Mouse (Mus musculus) cortical plate, adult 2 months (tissue): ENCODE measurements around the gene Rasgrp3. TPM values are rescaled to one million over a fixed set of nuclear protein-coding genes. Genes with fewer than 3 reads are reported as not detected.
"Not testable (repeated sequence)": the region's sequence is repeated elsewhere in the genome, so short reads cannot be mapped to it uniquely, and the experiment has no call there.

Experiments
- H3K27ac ChIP-seq: fragments of 200-500 bp; 2 replicates; pipeline ENCODE4 v1.5.1; 2012; ENCODE audit warnings: low read length, control low read depth, inconsistent platforms; ENCODE audit not compliant: insufficient read depth
- H3K4me1 ChIP-seq: fragments of 200-500 bp; 2 replicates; pipeline ENCODE4 v1.6.1; 2011; ENCODE audit warnings: low read length; ENCODE audit not compliant: control insufficient read depth, insufficient read depth
- H3K4me3 ChIP-seq: fragments of 200-500 bp; 2 replicates; pipeline ENCODE4 v1.5.1; 2011; ENCODE audit warnings: mild to moderate bottlenecking, low read length, control low read depth; ENCODE audit not compliant: insufficient read depth
- CTCF ChIP-seq: fragments of 200-500 bp; IDR thresholded peaks from 2 replicates; pipeline ENCODE4 v1.5.1; 2011; ENCODE audit warnings: mild to moderate bottlenecking, control low read depth, low read length; ENCODE audit not compliant: insufficient read depth; ENCODE audit errors: extremely low read depth
- POLR2A ChIP-seq: fragments of 200-500 bp; IDR thresholded peaks from 2 replicates; pipeline ENCODE4 v1.6.1; 2011; ENCODE audit warnings: mild to moderate bottlenecking, low read length, control low read depth; ENCODE audit not compliant: insufficient read depth; ENCODE audit errors: extremely low read depth
- polyA plus RNA-seq: library from polyadenylated mRNA; depleted of rRNA; stranded (reverse); fragments of >200 nt; gene quantifications from 2 replicates; pipeline ENCODE4 v1.2.3, GENCODE M21; 2012

The Rasgrp3 gene
- polyA plus RNA-seq, 1 experiment, result 11.1 TPM

DNA sequence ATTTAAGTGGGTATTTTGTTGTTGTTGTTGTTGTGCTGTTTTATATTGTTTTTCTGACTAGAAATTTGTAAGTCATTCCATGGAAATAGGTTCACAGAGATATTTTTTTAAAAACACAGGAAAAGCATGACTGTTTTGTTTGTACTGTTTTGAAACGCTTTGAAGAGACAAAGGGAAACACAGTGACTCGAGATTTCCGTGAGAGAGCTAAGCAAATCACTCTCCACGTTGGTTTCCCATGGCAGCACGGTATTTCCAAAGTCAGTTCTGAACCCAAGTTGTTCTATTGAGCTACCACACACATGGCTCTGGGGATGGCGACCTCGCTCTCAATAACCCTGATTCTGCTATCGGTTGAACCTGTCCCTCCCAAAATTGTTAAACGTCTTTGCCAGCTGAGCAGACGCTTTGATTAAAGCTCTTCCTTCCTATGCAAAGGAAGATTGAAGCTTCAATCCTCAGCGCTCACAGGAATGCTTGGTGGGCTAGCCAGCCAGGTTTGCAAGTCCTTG lies 1.6 kb downstream of the Rasgrp3 start:
- Histone ChIP-seq H3K27ac (peak overlapping the region; percentile 48; the same call in 1 of the 2 replicates), H3K4me3 (peak overlapping the region; percentile 16; the same call in 1 of the 2 replicates), H3K4me1 (peaks cover 2% of the 10 kb centered on the region)
- TF ChIP-seq CTCF (no peak), POLR2A (no peak)

DNA sequence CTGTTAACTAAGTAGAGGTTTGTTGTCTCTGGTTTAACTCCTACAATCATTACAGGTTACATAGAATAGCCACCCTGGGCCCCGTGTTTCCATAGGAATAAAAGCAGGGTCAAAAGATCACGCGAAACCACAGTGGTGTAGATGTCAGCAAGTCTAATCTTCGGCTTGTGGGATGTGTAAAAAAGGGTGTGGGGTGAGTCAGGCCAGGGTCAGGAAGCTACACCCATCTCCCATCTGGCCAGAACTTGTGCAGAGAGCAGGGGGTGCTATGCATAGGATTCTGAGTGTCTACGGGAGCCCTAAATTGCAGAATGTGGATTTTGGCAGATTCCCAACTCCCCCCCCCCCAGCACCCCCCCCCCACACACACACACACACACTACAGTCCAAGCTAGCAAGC lies 2.5 kb downstream of the Rasgrp3 start:
- Histone ChIP-seq H3K4me1 (peaks cover 6% of the 10 kb centered on the region), H3K27ac (no peak overlapping the region), H3K4me3 (no peak overlapping the region)
- TF ChIP-seq POLR2A (no peak), CTCF (no peak)

DNA sequence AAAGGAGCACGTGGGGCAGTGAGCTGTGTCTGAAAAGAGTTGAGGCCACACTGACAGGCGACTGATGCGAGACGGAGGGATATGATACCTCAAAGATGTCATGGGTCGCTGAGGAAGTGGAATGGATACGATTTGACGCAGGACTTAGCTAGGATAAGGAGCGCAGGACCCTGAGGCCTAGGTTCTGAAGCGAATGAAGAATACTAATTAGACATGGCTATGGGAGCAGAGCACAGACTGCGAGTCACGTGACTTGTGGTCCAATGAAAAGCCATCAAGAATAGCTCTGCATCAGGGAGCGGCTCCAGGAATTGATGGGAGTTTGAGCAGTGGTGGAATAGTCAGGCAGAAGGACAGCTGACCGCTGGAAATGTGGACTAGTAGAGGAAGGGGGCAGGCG lies 3.4 kb downstream of the Rasgrp3 start:
- no peak overlapping the region for H3K27ac ChIP-seq
- peaks cover 8% of the 10 kb centered on the region for H3K4me1 ChIP-seq
- no peak overlapping the region for H3K4me3 ChIP-seq
- TF ChIP-seq POLR2A, result no peak
- TF ChIP-seq CTCF, result no peak

DNA sequence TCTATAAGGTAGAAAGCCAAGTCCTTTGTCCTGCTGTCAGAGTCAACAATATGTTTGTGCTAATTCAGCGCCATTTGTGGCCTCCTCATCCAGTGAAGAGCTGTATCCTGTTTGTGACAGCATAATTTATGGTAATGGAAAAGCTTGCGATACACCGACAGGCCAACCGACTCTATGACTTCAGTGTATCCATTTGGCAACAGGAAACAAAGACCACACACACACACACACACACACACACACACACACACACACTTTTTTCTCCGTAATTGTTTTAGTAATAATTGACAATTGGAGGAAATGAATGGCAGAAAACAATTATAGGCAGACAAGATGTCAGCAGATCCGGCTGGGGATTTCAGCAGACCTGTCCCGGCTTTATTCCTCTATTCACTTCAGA lies 4.9 kb downstream of the Rasgrp3 start:
- Histone ChIP-seq H3K4me3 (no peak overlapping the region), H3K4me1 (peaks cover 6% of the 10 kb centered on the region), H3K27ac (no peak overlapping the region)
- TF ChIP-seq CTCF (no peak), POLR2A (no peak)

DNA sequence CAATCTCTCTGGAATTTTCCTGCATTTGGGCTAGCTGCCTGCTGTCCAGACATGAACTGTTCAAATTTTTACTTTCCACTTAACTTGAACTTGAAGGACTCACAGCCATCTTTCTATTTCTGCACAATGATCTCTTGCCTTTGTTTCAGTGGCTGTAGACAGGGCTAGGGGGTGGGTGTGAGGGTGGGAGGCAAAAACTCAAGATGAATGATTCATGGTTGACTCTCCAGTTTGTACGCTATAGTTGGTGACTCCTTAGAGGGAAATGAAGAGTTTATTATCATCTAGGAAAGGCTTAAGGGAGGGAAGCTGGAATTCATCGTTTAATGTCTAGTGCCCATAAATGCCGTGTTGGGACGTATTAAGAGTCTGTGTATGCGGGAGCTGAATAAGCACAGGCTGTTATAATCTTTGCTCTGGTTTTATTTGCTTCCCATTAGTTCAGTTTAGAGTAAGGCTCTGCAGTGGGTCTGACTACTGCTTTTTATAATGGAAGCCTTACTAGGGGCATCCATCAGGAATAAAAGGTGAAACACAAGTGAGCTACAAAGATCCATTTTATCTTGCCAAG lies 5.6 kb downstream of the Rasgrp3 start:
- TF ChIP-seq POLR2A (no peak), CTCF (no peak)
- H3K27ac ChIP-seq, result no peak overlapping the region
- H3K4me1 ChIP-seq, result peaks cover 6% of the 10 kb centered on the region
- no peak overlapping the region for H3K4me3 ChIP-seq

DNA sequence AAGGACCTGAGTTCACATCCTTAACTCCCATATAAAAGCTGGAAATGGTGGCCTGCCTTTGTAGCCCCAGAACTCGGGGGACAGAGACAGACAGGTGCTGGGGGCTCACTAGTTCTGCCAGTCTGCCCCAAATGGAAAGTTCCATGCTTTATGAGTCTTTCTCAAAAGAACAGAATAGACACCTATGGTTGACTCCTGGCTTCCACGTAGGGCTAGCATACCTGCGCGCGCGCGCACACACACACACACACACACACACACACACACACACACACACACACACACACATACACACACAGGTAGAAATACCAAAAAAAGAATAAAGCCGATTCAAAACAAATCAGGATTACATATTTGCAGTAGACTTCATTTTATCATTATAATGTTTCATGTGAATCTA lies 6.7 kb downstream of the Rasgrp3 start:
- no peak for TF ChIP-seq POLR2A
- TF ChIP-seq CTCF, result no peak
- H3K4me1 ChIP-seq, result peaks cover 6% of the 10 kb centered on the region

DNA sequence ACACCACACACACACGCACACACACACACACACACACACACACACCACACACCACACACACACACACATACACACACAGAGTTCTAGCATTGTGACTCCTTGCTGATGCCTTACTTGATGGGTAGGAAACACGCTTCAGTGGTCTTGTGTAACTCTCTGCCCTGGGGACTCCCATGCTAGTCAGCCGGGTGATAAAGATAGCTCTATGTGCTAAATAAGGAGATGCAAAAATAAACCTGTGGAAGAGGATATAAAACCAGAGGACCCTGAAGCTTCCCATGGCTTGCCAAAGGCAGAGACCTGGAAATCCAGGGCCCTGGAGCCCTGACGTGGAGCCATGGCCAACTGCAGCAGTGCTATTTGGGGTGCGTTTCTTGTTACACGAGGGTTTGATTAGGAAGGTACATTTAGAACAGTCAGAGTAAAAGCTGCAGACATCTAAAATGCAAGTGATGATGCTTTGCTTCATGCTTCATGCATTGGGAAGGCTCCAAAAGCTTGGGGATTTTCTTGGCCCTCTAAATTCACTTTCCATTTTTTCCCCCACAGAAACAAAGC lies 7.4 kb downstream of the Rasgrp3 start:
- Histone ChIP-seq H3K4me1 (peaks cover 6% of the 10 kb centered on the region), H3K27ac (peak overlapping the region; percentile 89), H3K4me3 (no peak overlapping the region)
- TF ChIP-seq POLR2A, result no peak
- no peak for TF ChIP-seq CTCF

More for the DNA sequence above, 6.7 kb downstream of the Rasgrp3 start:
- no peak overlapping the region for H3K4me3 ChIP-seq
- no peak overlapping the region for H3K27ac ChIP-seq

DNA sequence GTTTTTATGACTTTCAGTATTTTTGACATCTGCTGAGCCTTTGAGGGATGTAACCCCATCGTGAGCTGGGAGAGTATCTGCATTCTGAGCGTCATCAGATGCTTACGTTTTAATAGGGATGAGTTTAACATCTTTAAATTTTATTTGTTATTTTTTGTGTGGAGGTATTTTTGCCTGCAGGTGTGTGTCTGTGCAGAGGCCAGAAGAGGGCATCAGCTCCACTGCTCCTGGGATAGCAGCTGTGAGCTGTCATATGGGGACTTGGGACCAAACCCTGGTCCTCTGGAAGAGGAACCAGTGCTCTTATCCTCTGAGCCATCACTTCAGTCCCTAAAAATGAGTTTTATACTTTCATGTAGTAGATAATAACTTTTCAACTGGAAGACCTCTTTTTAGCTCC lies 12.6 kb downstream of the Rasgrp3 start:
- TF ChIP-seq CTCF (no peak), POLR2A (no peak)
- no peak overlapping the region for H3K27ac ChIP-seq
- peaks cover under 1% of the 10 kb centered on the region; the same call in 1 of the 2 replicates for H3K4me1 ChIP-seq
- H3K4me3 ChIP-seq, result no peak overlapping the region

DNA sequence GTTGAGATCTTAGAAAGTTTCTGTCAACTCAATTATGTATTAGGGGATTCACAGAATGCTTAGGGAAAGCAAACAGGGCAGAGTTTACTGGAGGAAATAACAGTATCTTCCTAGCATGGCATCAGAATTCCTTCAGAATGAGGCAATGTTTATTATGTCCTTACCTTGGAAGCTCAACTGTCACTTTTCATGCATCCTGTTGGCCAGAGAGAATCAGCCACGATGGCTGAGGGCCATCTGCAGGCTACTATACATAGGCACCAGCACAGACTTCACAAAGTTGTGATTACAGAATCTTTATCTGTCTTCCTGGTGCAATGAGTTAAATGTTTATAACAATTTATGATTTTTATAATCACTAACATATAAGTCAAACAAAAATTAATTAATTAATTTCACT lies 13.3 kb downstream of the Rasgrp3 start:
- TF ChIP-seq CTCF, result no peak
- no peak for TF ChIP-seq POLR2A
- Histone ChIP-seq H3K4me1 (no peaks in the 10 kb centered on the region), H3K27ac (no peak overlapping the region), H3K4me3 (no peak overlapping the region)

DNA sequence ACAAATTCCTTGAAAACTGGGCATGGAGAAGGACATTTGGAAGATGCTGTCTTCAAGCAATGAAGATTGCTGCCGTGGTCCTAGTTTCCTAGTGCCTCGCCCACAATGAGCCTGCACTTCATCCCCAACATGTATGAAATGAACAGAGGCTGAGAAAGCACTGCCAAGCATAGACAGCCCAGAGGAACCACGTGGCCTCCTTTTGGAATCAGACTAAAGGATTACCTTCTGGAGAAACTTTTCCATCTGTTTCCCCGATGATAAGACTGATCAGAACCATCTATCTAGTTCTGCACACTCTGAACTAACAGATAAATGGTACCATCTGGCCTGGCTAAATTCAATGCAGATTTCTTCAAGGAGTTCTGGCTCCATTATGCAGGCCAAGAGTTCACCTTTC lies 16.6 kb downstream of the Rasgrp3 start:
- Histone ChIP-seq H3K4me3 (no peak overlapping the region), H3K4me1 (no peaks in the 10 kb centered on the region), H3K27ac (no peak overlapping the region)
- no peak for TF ChIP-seq POLR2A
- no peak for TF ChIP-seq CTCF

DNA sequence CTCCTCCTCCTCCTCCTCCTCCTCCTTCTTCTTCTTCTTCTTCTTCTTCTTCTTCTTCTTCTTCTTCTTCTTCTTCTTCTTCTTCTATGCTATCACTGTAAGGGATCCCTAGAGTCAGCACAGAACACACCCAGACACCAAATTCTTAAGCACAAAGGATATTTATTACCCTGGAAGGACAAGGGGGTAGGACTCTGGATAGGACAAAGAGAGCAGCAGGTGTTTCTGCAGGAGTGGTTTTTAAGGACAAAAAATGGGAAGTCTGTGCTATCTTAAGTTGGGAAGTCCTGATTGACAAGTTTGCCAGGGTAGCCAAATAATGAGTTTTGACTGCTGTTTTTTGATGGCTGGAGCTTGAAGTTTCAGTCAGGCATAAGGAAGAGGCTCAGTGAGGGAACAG lies 17.9 kb downstream of the Rasgrp3 start:
- no peak for TF ChIP-seq POLR2A
- TF ChIP-seq CTCF, result no peak
- Histone ChIP-seq H3K4me3 (no peak overlapping the region), H3K4me1 (no peaks in the 10 kb centered on the region), H3K27ac (no peak overlapping the region)

DNA sequence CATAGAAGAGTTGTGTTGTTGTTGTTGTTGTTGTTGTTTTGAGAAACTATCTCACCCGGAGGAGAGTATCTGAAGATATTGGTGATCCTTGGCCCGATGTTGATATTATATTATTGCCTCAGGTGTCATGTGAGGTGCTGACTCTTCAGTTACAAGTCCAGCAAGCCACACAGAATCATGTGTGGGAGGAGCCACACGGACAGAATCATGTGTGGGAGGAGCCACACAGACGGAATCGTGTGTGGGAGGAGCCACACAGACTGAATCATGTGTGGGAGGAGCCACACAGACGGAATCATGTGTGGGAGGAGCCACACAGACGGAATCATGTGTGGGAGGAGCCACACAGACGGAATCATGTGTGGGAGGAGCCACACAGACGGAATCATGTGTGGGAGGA lies 20.4 kb downstream of the Rasgrp3 start:
- not testable (repeated sequence) for H3K4me1 ChIP-seq, H3K4me3 ChIP-seq, H3K27ac ChIP-seq
